Mouse (Mus musculus) lung, embryonic 16.5 days (tissue): Measurements from ENCODE around the gene BC107364. TPM values are rescaled to one million over a fixed set of nuclear protein-coding genes. Genes with fewer than 3 reads are reported as not detected.
A peak's percentile ranks its signal among the peaks of the same experiment; 100 is the strongest.
"Not testable (repeated sequence)": the region's sequence is repeated elsewhere in the genome, so short reads cannot be mapped to it uniquely, and the experiment has no call there.

Source experiments
- ATAC-seq: fragments of 200-750 bp; cut with Nextera tagmentation; 2 replicates; pipeline ENCODE4 v1.8.0; 2017; ENCODE audit warnings: low read depth, mild to moderate bottlenecking, moderate library complexity
- H3K27ac ChIP-seq: fragments of 300-500 bp; sonication (generic); 2 replicates; pipeline ENCODE4 v1.5.1; 2014; ENCODE audit warnings: mild to moderate bottlenecking, control low read depth, low read length
- H3K27me3 ChIP-seq: fragments of 300-500 bp; sonication (generic); 2 replicates; pipeline ENCODE4 v1.6.1; 2014; ENCODE audit warnings: low read depth, low read length, mixed read lengths; ENCODE audit not compliant: control insufficient read depth, insufficient read depth
- H3K36me3 ChIP-seq: fragments of 300-500 bp; sonication (generic); 2 replicates; pipeline ENCODE4 v1.6.1; 2014; ENCODE audit warnings: low read length; ENCODE audit not compliant: control insufficient read depth, insufficient read depth
- H3K4me1 ChIP-seq: fragments of 300-500 bp; sonication (generic); replicated peaks from 2 replicates; pipeline ENCODE4 v1.6.1; 2014; ENCODE audit warnings: low read length, mixed read lengths; ENCODE audit not compliant: control insufficient read depth, insufficient read depth
- H3K4me2 ChIP-seq: fragments of 300-500 bp; sonication (generic); 2 replicates; pipeline ENCODE4 v1.6.1; 2014; ENCODE audit warnings: low read depth, low read length, control low read depth
- H3K4me3 ChIP-seq: fragments of 300-500 bp; sonication (generic); 2 replicates; pipeline ENCODE4 v1.5.1; 2014; ENCODE audit warnings: mild to moderate bottlenecking, low read length, control low read depth
- H3K9ac ChIP-seq: fragments of 300-500 bp; sonication (generic); 2 replicates; pipeline ENCODE4 v1.6.1; 2014; ENCODE audit warnings: low read length, control low read depth
- H3K9me3 ChIP-seq: fragments of 300-500 bp; sonication (generic); 2 replicates; pipeline ENCODE4 v1.6.1; 2016; ENCODE audit warnings: low read length; ENCODE audit not compliant: control insufficient read depth
- WGBS: fragments of 180-500 bp; shearing (Covaris S2); extraction: QIAGEN DNeasy Blood & Tissue Kit; methylation state at CpG from one replicate; pipeline ENCODE4 v1.1.7; 2014; 5-methylcytosine and 5-hydroxymethylcytosine counted together
- polyA plus RNA-seq: library from polyadenylated mRNA; unstranded; fragments of >200 nt; fragmentation: Nextera tagmentation; extraction: Ambion mirVana; gene quantifications from 2 replicates; pipeline ENCODE4 v1.2.1, GENCODE M21; 2015

BC107364 gene
- 0.30 and 0.34 TPM in 2 replicates for polyA plus RNA-seq

DNA sequence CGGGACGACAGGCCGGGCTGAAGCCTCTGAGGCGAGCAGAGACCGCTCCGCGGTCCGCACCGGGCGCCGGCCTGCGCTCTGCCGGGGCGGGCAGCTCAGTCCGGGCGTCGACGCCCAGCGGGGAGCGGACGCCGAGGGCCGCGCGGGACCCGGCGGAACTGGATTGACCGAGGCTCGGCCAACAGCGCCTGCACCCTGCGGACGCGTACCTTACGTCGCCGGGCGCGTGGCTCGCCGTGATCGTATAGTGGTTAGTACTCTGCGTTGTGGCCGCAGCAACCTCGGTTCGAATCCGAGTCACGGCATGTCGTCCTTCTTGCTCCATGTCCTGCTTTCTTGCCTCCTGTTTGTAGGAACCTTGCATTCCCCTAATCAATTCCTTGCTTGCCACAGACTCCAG, at the start of gene BC107364:
Gene BC107364 (minus strand): TSS at position 45 of the 400 bp plus-strand sequence.
- WGBS = no CpG with 5 or more reads among the region's 48 CpGs
- H3K27me3 ChIP-seq, H3K9me3 ChIP-seq, H3K36me3 ChIP-seq, H3K4me3 ChIP-seq, H3K9ac ChIP-seq, H3K4me2 ChIP-seq, H3K27ac ChIP-seq, H3K4me1 ChIP-seq: not testable (repeated sequence)
- ATAC-seq = peak; percentile 32; the same call in 1 of the 2 replicates

- WGBS = under 1% methylated on average over 32 of the region's 32 CpGs
- Histone ChIP-seq H3K9me3 (no peaks in the 10 kb centered on the region), H3K4me2 (peak overlapping the region; percentile 89), H3K27ac (peak overlapping the region; percentile 77), H3K4me1 (peaks cover 5% of the 10 kb centered on the region; the same call in 1 of the 2 replicates), H3K36me3 (no peaks in the 10 kb centered on the region), H3K9ac (peak overlapping the region; percentile 68), H3K27me3 (no peaks in the 10 kb centered on the region), H3K4me3 (peak overlapping the region; percentile 57)
- ATAC-seq = peak; percentile 80
Measured at GRCm38 (mm10) chr3:96501391-96502115, 49.4 kb upstream of the BC107364 start.

GRCm38 (mm10) chr3:96500691-96501265, 48.7 kb upstream of the BC107364 start:
- peak overlapping the region; percentile 78 for H3K27ac ChIP-seq

GRCm38 (mm10) chr3:96500289-96500621, 48.1 kb upstream of the BC107364 start:
- H3K9me3 ChIP-seq = no peaks in the 10 kb centered on the region
- peak overlapping the region; percentile 57 for H3K4me3 ChIP-seq
- H3K27me3 ChIP-seq = no peaks in the 10 kb centered on the region
- H3K4me1 ChIP-seq = peaks cover 5% of the 10 kb centered on the region; the same call in 1 of the 2 replicates
- H3K27ac ChIP-seq = peak overlapping the region; percentile 78
- H3K9ac ChIP-seq = peak overlapping the region; percentile 79
- under 1% methylated on average over 17 of the region's 17 CpGs for WGBS
- ATAC-seq = peak; percentile 81
- peak overlapping the region; percentile 57 for H3K4me2 ChIP-seq
- no peaks in the 10 kb centered on the region for H3K36me3 ChIP-seq

More at GRCm38 (mm10) chr3:96500691-96501265, 48.7 kb upstream of the BC107364 start:
- peak overlapping the region; percentile 65 for H3K9ac ChIP-seq
- peak; percentile 80 for ATAC-seq
- H3K9me3 ChIP-seq = no peaks in the 10 kb centered on the region
- no peaks in the 10 kb centered on the region for H3K36me3 ChIP-seq
- H3K4me2 ChIP-seq = peak overlapping the region; percentile 66
- no peaks in the 10 kb centered on the region for H3K27me3 ChIP-seq
- WGBS = under 1% methylated on average over 19 of the region's 19 CpGs
- peaks cover 5% of the 10 kb centered on the region; the same call in 1 of the 2 replicates for H3K4me1 ChIP-seq
- peak overlapping the region; percentile 57 for H3K4me3 ChIP-seq

DNA sequence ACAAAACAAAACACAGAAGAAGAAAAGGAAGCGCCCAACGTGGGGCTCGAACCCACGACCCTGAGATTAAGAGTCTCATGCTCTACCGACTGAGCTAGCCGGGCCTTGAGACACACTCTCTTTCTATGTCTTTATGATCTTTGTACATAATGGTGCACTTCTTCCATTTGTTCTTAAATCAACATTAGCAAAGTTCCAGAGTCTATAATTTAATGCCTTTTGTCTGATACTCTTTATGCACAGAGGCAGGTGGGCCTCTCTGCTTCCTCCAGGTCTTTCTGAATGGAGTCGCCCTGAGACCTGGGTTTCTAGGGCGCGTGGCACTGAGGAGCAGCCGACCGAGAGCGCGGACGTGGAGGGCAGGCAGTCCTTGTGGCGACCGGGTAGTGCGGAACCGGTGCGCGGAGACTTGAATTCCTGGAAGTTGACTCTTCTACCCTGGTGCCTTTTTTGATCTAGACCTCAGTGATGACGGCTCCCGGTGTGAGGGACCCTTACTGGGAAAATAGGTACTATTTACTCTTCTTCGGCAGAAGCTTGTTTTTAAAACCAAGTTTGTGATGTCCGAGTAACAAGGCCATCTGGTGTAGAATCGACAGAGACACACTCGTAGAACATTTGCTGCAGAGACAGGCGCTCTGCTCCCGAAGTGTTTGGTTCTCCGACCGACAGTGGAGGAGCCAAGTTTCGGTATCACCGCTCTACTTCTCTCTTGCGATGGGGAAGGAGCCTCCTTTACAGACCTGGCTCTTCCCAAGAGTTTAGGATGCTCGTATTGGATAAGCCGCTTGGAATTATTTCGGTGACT, 47.6 kb upstream of the BC107364 start:
- no peaks in the 10 kb centered on the region for H3K9me3 ChIP-seq
- peak overlapping the region; percentile 57 for H3K4me3 ChIP-seq
- H3K4me2 ChIP-seq = peak overlapping the region; percentile 57
- H3K27me3 ChIP-seq = no peaks in the 10 kb centered on the region
- peak; percentile 46 for ATAC-seq
- H3K9ac ChIP-seq = peak overlapping the region; percentile 79
- H3K27ac ChIP-seq = peak overlapping the region; percentile 65
- WGBS = under 1% methylated on average over 36 of the region's 36 CpGs
- no peaks in the 10 kb centered on the region for H3K36me3 ChIP-seq
- peaks cover 5% of the 10 kb centered on the region; the same call in 1 of the 2 replicates for H3K4me1 ChIP-seq

- no peak overlapping the region; the same call in 1 of the 2 replicates for H3K4me3 ChIP-seq
- no peaks in the 10 kb centered on the region for H3K36me3 ChIP-seq
- 77% methylated on average over 4 of the region's 4 CpGs for WGBS
- no peaks in the 10 kb centered on the region for H3K27me3 ChIP-seq
- H3K4me1 ChIP-seq = peaks cover 5% of the 10 kb centered on the region; the same call in 1 of the 2 replicates
- H3K4me2 ChIP-seq = peak overlapping the region; percentile 57; the same call in 1 of the 2 replicates
- no peaks in the 10 kb centered on the region for H3K9me3 ChIP-seq
- ATAC-seq = no peak
- H3K27ac ChIP-seq = no peak overlapping the region
- H3K9ac ChIP-seq = no peak overlapping the region
Measured at GRCm38 (mm10) chr3:96498476-96499245, 46.6 kb upstream of the BC107364 start.

DNA sequence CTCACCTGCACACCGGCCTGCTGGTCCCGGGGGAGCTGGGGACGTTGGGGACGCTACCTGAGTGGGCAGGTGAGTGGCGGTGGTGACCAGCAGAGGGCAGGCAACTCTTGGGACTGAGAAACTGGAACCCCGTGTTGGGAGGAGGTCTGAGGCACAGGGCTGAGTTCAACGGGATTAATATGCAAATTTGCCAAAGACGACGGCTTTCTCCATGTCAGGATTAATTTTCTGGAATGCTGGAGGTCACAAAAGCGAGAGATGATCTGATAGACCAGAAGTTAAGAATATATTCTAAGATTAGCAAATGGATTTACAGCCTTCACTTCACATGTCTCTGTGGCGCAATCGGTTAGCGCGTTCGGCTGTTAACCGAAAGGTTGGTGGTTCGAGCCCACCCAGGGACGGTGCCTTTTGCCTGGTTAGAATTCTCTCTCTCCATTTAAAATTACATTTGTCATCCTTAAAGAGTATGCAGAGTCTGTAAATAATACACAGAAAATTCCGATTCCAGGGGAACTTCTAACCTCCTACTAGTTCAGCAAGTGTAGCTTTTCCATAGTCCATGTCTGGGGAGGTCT, 45.4 kb upstream of the BC107364 start:
- H3K9me3 ChIP-seq = no peaks in the 10 kb centered on the region
- 0% methylated on average over 19 of the region's 19 CpGs for WGBS
- peak overlapping the region; percentile 64 for H3K4me3 ChIP-seq
- ATAC-seq = peak; percentile 13; the same call in 1 of the 2 replicates
- H3K4me2 ChIP-seq = peak overlapping the region; percentile 84
- H3K27me3 ChIP-seq = no peaks in the 10 kb centered on the region
- no peaks in the 10 kb centered on the region for H3K36me3 ChIP-seq
- H3K27ac ChIP-seq = 0 out of 2 replicates have a peak overlapping the region, but pooled peaks have one; percentile 10
- peak overlapping the region; percentile 67 for H3K9ac ChIP-seq
- H3K4me1 ChIP-seq = peaks cover 5% of the 10 kb centered on the region; the same call in 1 of the 2 replicates

GRCm38 (mm10) chr3:96496620-96497275, 44.6 kb upstream of the BC107364 start:
- not testable (repeated sequence) for ATAC-seq, H3K9me3 ChIP-seq, H3K27me3 ChIP-seq, H3K4me1 ChIP-seq, H3K27ac ChIP-seq, H3K36me3 ChIP-seq
- WGBS = 14% methylated on average over 14 of the region's 14 CpGs
- Histone ChIP-seq H3K4me2 (peak overlapping the region; percentile 84), H3K4me3 (peak overlapping the region; percentile 64), H3K9ac (peak overlapping the region; percentile 67)
